Mouse (Mus musculus) forebrain, embryonic 11.5 days (tissue): ENCODE results near the gene Tmed10. TPM values are rescaled to one million over a fixed set of nuclear protein-coding genes. Genes with fewer than 3 reads are reported as not detected.
A peak's percentile ranks its signal among the peaks of the same experiment; 100 is the strongest.

Source experiments
- ATAC-seq: fragments of 200-750 bp; cut with Nextera tagmentation; replicated peaks from 2 replicates; pipeline ENCODE4 v1.8.0; 2017; ENCODE audit warnings: moderate TSS enrichment; ENCODE audit not compliant: low FRiP score
- DNase-seq: peaks from one replicate; pipeline ENCODE4 v3.0.0-alpha.2; 2017; ENCODE audit warnings: low spot score
- H3K27ac ChIP-seq: fragments of 300-500 bp; sonication (generic); 2 replicates; pipeline ENCODE4 v1.5.1; 2014; ENCODE audit warnings: low read depth, low read length
- H3K27me3 ChIP-seq: fragments of 300-500 bp; sonication (generic); 2 replicates; pipeline ENCODE4 v1.6.1; 2014; ENCODE audit warnings: mild to moderate bottlenecking, low read length, mixed read lengths; ENCODE audit not compliant: control insufficient read depth, insufficient read depth
- H3K36me3 ChIP-seq: fragments of 300-500 bp; sonication (generic); 2 replicates; pipeline ENCODE4 v1.6.1; 2014; ENCODE audit warnings: mild to moderate bottlenecking, low read length, moderate library complexity, mixed read lengths; ENCODE audit not compliant: control insufficient read depth, insufficient read depth
- H3K4me1 ChIP-seq: fragments of 300-500 bp; sonication (generic); replicated peaks from 2 replicates; pipeline ENCODE4 v1.6.1; 2014; ENCODE audit warnings: low read length, mixed read lengths; ENCODE audit not compliant: control insufficient read depth, insufficient read depth
- H3K4me2 ChIP-seq: fragments of 300-500 bp; sonication (generic); 2 replicates; pipeline ENCODE4 v1.6.1; 2014; ENCODE audit warnings: low read depth, mild to moderate bottlenecking, low read length, moderate library complexity, mixed read lengths; ENCODE audit not compliant: severe bottlenecking
- H3K4me3 ChIP-seq: fragments of 300-500 bp; sonication (generic); 2 replicates; pipeline ENCODE4 v1.5.1; 2014; ENCODE audit warnings: low read depth, low read length
- H3K9ac ChIP-seq: fragments of 300-500 bp; sonication (generic); 2 replicates; pipeline ENCODE4 v1.6.1; 2014; ENCODE audit warnings: low read length
- H3K9me3 ChIP-seq: fragments of 300-500 bp; sonication (generic); 2 replicates; pipeline ENCODE4 v1.6.1; 2016; ENCODE audit warnings: low read length, mixed read lengths; ENCODE audit not compliant: control insufficient read depth
- WGBS: fragments of 180-500 bp; shearing (Covaris S2); extraction: QIAGEN DNeasy Blood & Tissue Kit; methylation state at CpG from one replicate; pipeline ENCODE4 v1.1.7; 2014; 5-methylcytosine and 5-hydroxymethylcytosine counted together
- polyA plus RNA-seq: library from polyadenylated mRNA; unstranded; fragments of >200 nt; fragmentation: Nextera tagmentation; extraction: Ambion mirVana; gene quantifications from 2 replicates; pipeline ENCODE4 v1.2.1, GENCODE M21; 2014

Tmed10 gene
- polyA plus RNA-seq, 1 experiment from 2014 or later: 229 TPM

GRCm38 (mm10) chr12:85345559-85345958 is 29.1 kb downstream of the Tmed10 start:
- Histone ChIP-seq H3K4me1 (no peaks in the 10 kb centered on the region), H3K27ac (no peak overlapping the region), H3K27me3 (no peaks in the 10 kb centered on the region), H3K4me3 (no peak overlapping the region), H3K4me2 (no peak overlapping the region), H3K9me3 (no peaks in the 10 kb centered on the region), H3K36me3 (no peaks in the 10 kb centered on the region; the same call in 1 of the 2 replicates), H3K9ac (no peak overlapping the region)
- ATAC-seq (no peak), DNase-seq (no peak)
- WGBS: 94% methylated on average over 6 of the region's 6 CpGs

- no peaks in the 10 kb centered on the region for H3K9me3 ChIP-seq
- no peaks in the 10 kb centered on the region for H3K27me3 ChIP-seq
- DNase-seq (no peak), ATAC-seq (no peak)
- H3K4me1 ChIP-seq: 0 out of 2 replicates have a peak, but pooled peaks cover 2% of the 10 kb centered on the region
- no peak overlapping the region for H3K4me2 ChIP-seq
- 85% methylated on average over 7 of the region's 7 CpGs for WGBS
- no peak overlapping the region for H3K9ac ChIP-seq
- no peaks in the 10 kb centered on the region; the same call in 1 of the 2 replicates for H3K36me3 ChIP-seq
- H3K4me3 ChIP-seq: no peak overlapping the region
- H3K27ac ChIP-seq: no peak overlapping the region
Measured at GRCm38 (mm10) chr12:85344252-85344651, 30.4 kb downstream of the Tmed10 start.

- ATAC-seq (no peak), DNase-seq (no peak)
- Histone ChIP-seq H3K36me3 (no peaks in the 10 kb centered on the region), H3K27ac (no peak overlapping the region), H3K27me3 (no peaks in the 10 kb centered on the region), H3K4me1 (peaks cover 2% of the 10 kb centered on the region; the same call in 1 of the 2 replicates), H3K4me2 (no peak overlapping the region), H3K4me3 (no peak overlapping the region), H3K9ac (no peak overlapping the region), H3K9me3 (no peaks in the 10 kb centered on the region)
- 76% methylated on average over 4 of the region's 4 CpGs for WGBS
Measured at GRCm38 (mm10) chr12:85342310-85342709, 32.3 kb downstream of the Tmed10 start.

DNA sequence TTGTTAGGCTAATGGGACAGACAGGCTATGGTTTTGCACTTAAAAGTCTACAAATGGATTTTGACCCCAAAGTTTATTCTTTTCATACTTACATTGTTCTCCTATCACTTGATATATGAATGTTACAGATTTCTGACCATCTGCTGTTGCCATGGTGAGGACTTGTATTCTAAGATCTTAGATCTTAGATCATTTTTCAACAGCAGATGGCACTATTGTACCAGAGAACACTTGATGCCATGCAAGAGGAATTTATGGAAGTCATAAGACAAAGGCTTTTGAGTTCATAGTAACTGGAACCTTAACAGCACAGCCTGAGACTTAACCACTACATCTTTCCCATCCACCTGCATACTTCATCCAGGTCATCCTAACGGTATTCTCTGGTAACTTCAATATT is 33.5 kb downstream of the Tmed10 start:
- Histone ChIP-seq H3K9ac (no peak overlapping the region), H3K4me1 (peaks cover 2% of the 10 kb centered on the region; the same call in 1 of the 2 replicates), H3K4me2 (no peak overlapping the region), H3K4me3 (no peak overlapping the region), H3K27me3 (no peaks in the 10 kb centered on the region), H3K9me3 (no peaks in the 10 kb centered on the region), H3K27ac (no peak overlapping the region), H3K36me3 (no peaks in the 10 kb centered on the region)
- no peak for DNase-seq
- WGBS: 57% methylated on average over 1 of the region's 1 CpGs
- ATAC-seq: no peak

DNA sequence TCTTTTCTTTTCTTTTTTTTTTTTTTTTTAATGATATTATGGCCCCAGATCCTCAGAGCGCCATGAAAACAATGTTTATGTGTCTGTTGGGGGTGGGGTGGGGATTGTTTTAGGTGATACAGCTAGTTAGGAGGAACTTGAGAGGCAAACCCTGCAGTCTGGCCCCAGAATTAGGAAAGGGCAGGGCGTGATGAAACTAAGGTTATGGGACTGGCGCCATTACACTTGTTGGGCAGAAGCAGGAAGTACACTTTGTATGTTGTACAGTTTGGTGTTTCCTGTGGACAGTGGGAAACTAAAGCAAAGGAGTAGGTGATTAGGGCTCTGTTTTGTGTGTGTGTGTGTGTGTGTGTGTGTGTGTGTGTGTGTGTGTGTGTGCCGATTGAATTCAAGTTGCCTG is 34.7 kb downstream of the Tmed10 start:
- ATAC-seq (no peak), DNase-seq (no peak)
- no peaks in the 10 kb centered on the region for H3K27me3 ChIP-seq
- H3K27ac ChIP-seq: no peak overlapping the region
- 53% methylated on average over 4 of the region's 4 CpGs for WGBS
- H3K4me1 ChIP-seq: peaks cover 2% of the 10 kb centered on the region; the same call in 1 of the 2 replicates
- H3K4me2 ChIP-seq: peak overlapping the region; percentile 63
- H3K36me3 ChIP-seq: no peaks in the 10 kb centered on the region
- H3K9me3 ChIP-seq: no peaks in the 10 kb centered on the region
- no peak overlapping the region for H3K4me3 ChIP-seq
- H3K9ac ChIP-seq: no peak overlapping the region

DNA sequence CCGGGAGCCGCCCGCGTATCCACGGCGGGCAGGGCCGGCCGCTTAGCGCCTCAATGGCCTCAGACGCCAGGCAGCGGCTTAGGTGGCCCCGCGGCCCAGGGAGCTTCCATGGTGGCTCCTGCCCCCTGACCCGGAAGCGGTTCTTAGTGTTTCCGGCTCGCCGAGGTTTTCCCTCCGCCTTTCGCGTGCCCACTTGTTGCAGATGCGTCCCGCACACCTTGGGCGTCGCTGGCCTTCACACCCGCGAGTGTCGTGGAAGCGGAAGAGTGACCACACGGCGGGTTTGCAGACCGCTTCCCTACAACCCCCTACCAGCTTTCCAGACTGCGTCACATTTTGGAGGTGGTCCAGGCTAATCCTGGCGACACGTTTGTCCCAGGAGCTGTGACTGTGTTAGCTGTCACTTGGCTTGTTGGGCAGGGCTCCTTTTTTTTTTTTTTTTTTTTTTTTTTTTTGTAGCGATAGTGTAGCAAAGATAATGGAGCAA is 35.4 kb downstream of the Tmed10 start, which contains the start of gene Nek9:
TSS of gene Nek9 (minus strand) at position 120 of the 487 bp plus-strand sequence.
- peak within 1 kb of the TSS; percentile 63 for H3K4me2 ChIP-seq
- H3K27me3 ChIP-seq: no peaks in the 10 kb centered on the region
- no peaks in the 10 kb centered on the region for H3K36me3 ChIP-seq
- peak within 1 kb of the TSS; percentile 97 for H3K4me3 ChIP-seq
- H3K4me1 ChIP-seq: peaks cover 2% of the 10 kb centered on the region; the same call in 1 of the 2 replicates
- H3K9me3 ChIP-seq: no peaks in the 10 kb centered on the region
- under 1% methylated on average over 36 of the region's 36 CpGs for WGBS
- ATAC-seq (peak; percentile 85), DNase-seq (peak; percentile 95)
- H3K27ac ChIP-seq: peak within 1 kb of the TSS; percentile 57; the same call in 1 of the 2 replicates
- H3K9ac ChIP-seq: peak within 1 kb of the TSS; percentile 95

DNA sequence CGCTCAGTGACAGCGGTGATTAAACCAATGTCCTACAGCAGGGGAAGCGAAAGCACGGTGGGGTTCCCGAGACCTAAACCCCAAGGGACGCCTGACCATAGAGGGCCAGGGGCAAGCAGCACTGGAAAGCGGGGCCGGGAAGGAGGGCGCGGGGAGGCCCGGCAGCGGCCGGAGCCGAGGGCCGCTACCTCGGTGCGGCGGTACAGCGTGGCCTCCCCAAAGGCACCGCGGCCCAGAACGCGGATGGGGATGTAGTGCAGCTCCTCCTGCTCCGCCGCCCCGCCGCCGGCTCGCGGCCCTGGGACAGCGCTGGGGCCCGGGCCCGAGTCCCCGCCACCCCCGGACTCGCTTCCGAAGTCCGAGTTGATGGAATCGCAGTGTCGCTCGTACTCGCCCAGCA is 35.8 kb downstream of the Tmed10 start:
- no peaks in the 10 kb centered on the region for H3K36me3 ChIP-seq
- H3K4me1 ChIP-seq: peaks cover 2% of the 10 kb centered on the region; the same call in 1 of the 2 replicates
- no peaks in the 10 kb centered on the region for H3K9me3 ChIP-seq
- peak overlapping the region; percentile 57; the same call in 1 of the 2 replicates for H3K27ac ChIP-seq
- under 1% methylated on average over 42 of the region's 42 CpGs for WGBS
- H3K9ac ChIP-seq: peak overlapping the region; percentile 95
- H3K4me3 ChIP-seq: peak overlapping the region; percentile 97
- H3K27me3 ChIP-seq: no peaks in the 10 kb centered on the region
- DNase-seq (no peak), ATAC-seq (peak; percentile 74)
- peak overlapping the region; percentile 63 for H3K4me2 ChIP-seq

GRCm38 (mm10) chr12:85337567-85338311 is 36.9 kb downstream of the Tmed10 start:
- peaks cover 2% of the 10 kb centered on the region; the same call in 1 of the 2 replicates for H3K4me1 ChIP-seq
- peak overlapping the region; percentile 63; the same call in 1 of the 2 replicates for H3K4me2 ChIP-seq
- WGBS: 85% methylated on average over 6 of the region's 6 CpGs
- H3K4me3 ChIP-seq: no peak overlapping the region; the same call in 1 of the 2 replicates
- no peak overlapping the region; the same call in 1 of the 2 replicates for H3K9ac ChIP-seq
- no peak overlapping the region for H3K27ac ChIP-seq
- no peaks in the 10 kb centered on the region for H3K9me3 ChIP-seq
- ATAC-seq: no peak
- H3K36me3 ChIP-seq: no peaks in the 10 kb centered on the region
- DNase-seq: no peak
- H3K27me3 ChIP-seq: no peaks in the 10 kb centered on the region
